Mouse (Mus musculus) lung, adult 2 months (tissue): ENCODE measurements around the gene Ncapg2. TPM values are rescaled to one million over a fixed set of nuclear protein-coding genes. Genes with fewer than 3 reads are reported as not detected.

Experiments used
- DNase-seq: peaks from one replicate; pipeline ENCODE4 v3.0.0; 2022
- H3K4me1 ChIP-seq: fragments of 200-500 bp; 2 replicates; pipeline ENCODE4 v1.6.1; 2011; ENCODE audit warnings: low read length; ENCODE audit not compliant: control insufficient read depth, insufficient read depth
- H3K4me3 ChIP-seq: fragments of 200-500 bp; replicated peaks from 2 replicates; pipeline ENCODE3; 2011; ENCODE audit warnings: low read depth, mild to moderate bottlenecking, control low read depth, low read length; ENCODE audit errors: extremely low read depth
- CTCF ChIP-seq: fragments of 200-500 bp; IDR thresholded peaks from 2 replicates; pipeline ENCODE4 v1.5.1; 2011; ENCODE audit warnings: mild to moderate bottlenecking, low read length, control low read depth; ENCODE audit not compliant: insufficient read depth
- POLR2A ChIP-seq: fragments of 200-500 bp; IDR thresholded peaks from 2 replicates; pipeline ENCODE4 v1.6.1; 2011; ENCODE audit warnings: low read depth, mild to moderate bottlenecking, control low read depth, low read length, borderline replicate concordance; ENCODE audit errors: extremely low read depth
- WGBS: fragments of 180-500 bp; shearing (Covaris S2); methylation state at CpG from one replicate; pipeline ENCODE4 v1.1.7; 2018; 5-methylcytosine and 5-hydroxymethylcytosine counted together
- polyA plus RNA-seq: library from polyadenylated mRNA; depleted of rRNA; stranded (reverse); fragments of >200 nt; gene quantifications from 2 replicates; pipeline ENCODE4 v1.2.3, GENCODE M21; 2012; rRNA removed

Ncapg2 gene
- polyA plus RNA-seq, 1 experiment: 1.4 TPM

- TF ChIP-seq CTCF: no peak
- no peak for TF ChIP-seq POLR2A
- peaks cover 4% of the 10 kb centered on the region for H3K4me1 ChIP-seq
- DNase-seq: no peak
- H3K4me3 ChIP-seq: no peak overlapping the region
- WGBS: 69% methylated on average over 5 of the region's 5 CpGs
Measured at GRCm38 (mm10) chr12:116490575-116491356, 85.6 kb downstream of the Ncapg2 start.

DNA sequence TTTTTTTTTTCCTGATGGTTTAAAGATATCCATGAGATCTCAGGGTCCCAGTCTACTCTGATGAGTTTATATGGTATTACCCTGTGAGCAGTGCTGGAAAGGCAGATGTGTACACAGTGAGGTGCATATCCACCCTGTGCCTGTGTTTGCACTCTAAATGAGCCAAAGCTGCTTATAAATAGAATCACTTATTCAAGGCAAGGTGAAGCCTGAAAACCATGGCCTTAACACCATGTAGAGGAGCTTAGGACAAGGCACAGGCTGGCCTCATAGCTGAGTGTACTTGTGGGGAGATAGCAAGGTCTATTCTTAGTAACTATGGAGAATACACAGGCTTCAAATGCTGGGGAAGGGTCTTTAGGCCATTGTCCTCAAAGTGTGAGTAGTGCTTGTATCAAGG lies 93.5 kb downstream of the Ncapg2 start:
- Histone ChIP-seq H3K4me3 (no peak overlapping the region), H3K4me1 (no peaks in the 10 kb centered on the region)
- no peak for TF ChIP-seq CTCF
- no peak for TF ChIP-seq POLR2A
- DNase-seq: no peak

GRCm38 (mm10) chr12:116500652-116501051 lies 95.5 kb downstream of the Ncapg2 start:
- Histone ChIP-seq H3K4me1 (no peaks in the 10 kb centered on the region), H3K4me3 (no peak overlapping the region)
- TF ChIP-seq CTCF (no peak), POLR2A (no peak)
- no peak for DNase-seq
- 77% methylated on average over 11 of the region's 11 CpGs for WGBS

GRCm38 (mm10) chr12:116512482-116512881 lies 107.3 kb downstream of the Ncapg2 start:
- 53% methylated on average over 1 of the region's 1 CpGs for WGBS
- Histone ChIP-seq H3K4me1 (no peaks in the 10 kb centered on the region), H3K4me3 (no peak overlapping the region)
- TF ChIP-seq POLR2A: no peak
- no peak for TF ChIP-seq CTCF
- DNase-seq: no peak

Other genes with a start within 250 kb of the Ncapg2 start
- 5.7 and 7.5 TPM in 2 replicates for gene Wdr60, start 142.4 kb upstream of the Ncapg2 start, polyA plus RNA-seq
- not detected in 2 replicates for gene Gm11027, start 130.0 kb upstream of the Ncapg2 start, polyA plus RNA-seq
- gene Esyt2, start 124.2 kb upstream of the Ncapg2 start, polyA plus RNA-seq: 13.9 and 15.0 TPM in 2 replicates
- gene Ptprn2, start 80.3 kb downstream of the Ncapg2 start, polyA plus RNA-seq: 0.95 and 1.9 TPM in 2 replicates